Mouse (Mus musculus): Measurements from ENCODE around the gene Myo18b. TPM values are rescaled to one million over a fixed set of nuclear protein-coding genes. Genes with fewer than 3 reads are reported as not detected.

The Myo18b gene
- total RNA-seq, 1 experiment from 2014 or later, result 0.05 TPM

GRCm38 (mm10) chr5:112824376-112824775 is 71.8 kb downstream of the Myo18b start:
- ATAC-seq (replicated peaks; ENCODE audit: low read depth, poor library complexity, severe bottlenecking), result 0 out of 2 replicates have a peak, but pooled peaks have one; percentile 42

GRCm38 (mm10) chr5:112822426-112822825 is 73.7 kb downstream of the Myo18b start:
- no peak for ATAC-seq (replicated peaks; ENCODE audit: low read depth, poor library complexity, severe bottlenecking)

GRCm38 (mm10) chr5:112815051-112815450 is 81.1 kb downstream of the Myo18b start:
- ATAC-seq (replicated peaks; ENCODE audit: low read depth, poor library complexity, severe bottlenecking), result no peak

- ATAC-seq (replicated peaks; ENCODE audit: low read depth, poor library complexity, severe bottlenecking), result no peak
Observed at GRCm38 (mm10) chr5:112807629-112808028, 88.5 kb downstream of the Myo18b start.

- ATAC-seq (replicated peaks; ENCODE audit: low read depth, poor library complexity, severe bottlenecking), result no peak
Observed at GRCm38 (mm10) chr5:112796086-112796485, 100.1 kb downstream of the Myo18b start.

GRCm38 (mm10) chr5:112791792-112792780 is 104.1 kb downstream of the Myo18b start:
- ATAC-seq (replicated peaks; ENCODE audit: low read depth, poor library complexity, severe bottlenecking), result no peak

- no peak for ATAC-seq (replicated peaks; ENCODE audit: low read depth, poor library complexity, severe bottlenecking)
Observed at GRCm38 (mm10) chr5:112790376-112791111, 105.6 kb downstream of the Myo18b start.

- no peak for ATAC-seq (replicated peaks; ENCODE audit: low read depth, poor library complexity, severe bottlenecking)
Observed at GRCm38 (mm10) chr5:112788441-112788840, 107.7 kb downstream of the Myo18b start.

- ATAC-seq (replicated peaks; ENCODE audit: low read depth, poor library complexity, severe bottlenecking), result no peak
Observed at GRCm38 (mm10) chr5:112786788-112787187, 109.4 kb downstream of the Myo18b start.

GRCm38 (mm10) chr5:112786031-112786430 is 110.1 kb downstream of the Myo18b start:
- ATAC-seq (replicated peaks; ENCODE audit: low read depth, poor library complexity, severe bottlenecking), result no peak

GRCm38 (mm10) chr5:112781719-112782118 is 114.4 kb downstream of the Myo18b start:
- ATAC-seq (replicated peaks; ENCODE audit: low read depth, poor library complexity, severe bottlenecking), result no peak

GRCm38 (mm10) chr5:112781231-112781630 is 114.9 kb downstream of the Myo18b start:
- no peak for ATAC-seq (replicated peaks; ENCODE audit: low read depth, poor library complexity, severe bottlenecking)

- ATAC-seq (replicated peaks; ENCODE audit: low read depth, poor library complexity, severe bottlenecking), result no peak
Observed at GRCm38 (mm10) chr5:112780383-112780782, 115.8 kb downstream of the Myo18b start.

GRCm38 (mm10) chr5:112776781-112777405 is 119.3 kb downstream of the Myo18b start:
- ATAC-seq (replicated peaks; ENCODE audit: low read depth, poor library complexity, severe bottlenecking), result no peak

GRCm38 (mm10) chr5:112773429-112773828 is 122.7 kb downstream of the Myo18b start:
- no peak for ATAC-seq (replicated peaks; ENCODE audit: low read depth, poor library complexity, severe bottlenecking)

GRCm38 (mm10) chr5:112771376-112771901 is 124.7 kb downstream of the Myo18b start:
- no peak for ATAC-seq (replicated peaks; ENCODE audit: low read depth, poor library complexity, severe bottlenecking)

- ATAC-seq (replicated peaks; ENCODE audit: low read depth, poor library complexity, severe bottlenecking), result no peak
Observed at GRCm38 (mm10) chr5:112769721-112770119, 126.4 kb downstream of the Myo18b start.

- no peak for ATAC-seq (replicated peaks; ENCODE audit: low read depth, poor library complexity, severe bottlenecking)
Observed at GRCm38 (mm10) chr5:112769020-112769720, 127.0 kb downstream of the Myo18b start.

- ATAC-seq (replicated peaks; ENCODE audit: low read depth, poor library complexity, severe bottlenecking), result no peak
Observed at GRCm38 (mm10) chr5:112768556-112768955, 127.6 kb downstream of the Myo18b start.
